ENCODE assay signal across 10 mouse cellular contexts in genomic region chr7:66101866-66102265, GRCm38 (mm10). TPM values are rescaled to one million over a fixed set of nuclear protein-coding genes. Genes with fewer than 3 reads are reported as not detected.
DNase-seq lines count a peak whose midpoint lies in the region; ATAC-seq and TF ChIP-seq lines count a peak whose summit lies in the region.
"Had no signal": no experiment of that assay in that cellular context is flagged by ENCODE, and none has a peak within 500 bp of the region (broad histone marks: within the 10 kb centered on the region; RNA-seq: fewer than 3 reads in every experiment).

No protein-coding gene starts in this region.

- intact Hi-C loops in gastrocnemius, adult 2 months (cut with DNase I): loop anchor here (1.0 to 10.0 kb wide), 3 partner anchors 198 to 563 kb away; no protein-coding TSS in a partner anchor
- intact Hi-C loops in gastrocnemius, postnatal 14 days (cut with DNase I; ENCODE audit: low total_unique reads): loop anchor here (2.0 to 5.0 kb wide), 2 partner anchors 197 to 295 kb away; no protein-coding TSS in a partner anchor

- no peaks in the 10 kb centered on the region for H3K36me3 ChIP-seq in midbrain, embryonic 14.5 days (ENCODE audit: control insufficient read depth, insufficient read depth, low read length)
- H3K36me3 ChIP-seq in midbrain, embryonic 13.5 days: no peaks in the 10 kb centered on the region
- H3K36me3 ChIP-seq in neural tube, embryonic 15.5 days: no peaks in the 10 kb centered on the region
- H3K36me3 ChIP-seq: heart, embryonic 15.5 days had no signal

- ATAC-seq in midbrain, embryonic 14.5 days (ENCODE audit: low FRiP score, low TSS enrichment): no peak
- ATAC-seq in midbrain, embryonic 13.5 days: no peak
- ATAC-seq in neural tube, embryonic 15.5 days (ENCODE audit: low FRiP score): no peak

- H3K9me3 ChIP-seq in midbrain, embryonic 14.5 days (ENCODE audit: control insufficient read depth, low read length): no peaks in the 10 kb centered on the region
- no peaks in the 10 kb centered on the region for H3K9me3 ChIP-seq in midbrain, embryonic 13.5 days
- no peaks in the 10 kb centered on the region for H3K9me3 ChIP-seq in neural tube, embryonic 15.5 days (replicated peaks)
- H3K9me3 ChIP-seq: heart, embryonic 15.5 days had no signal

- WGBS in midbrain, embryonic 14.5 days: 7% methylated on average over 4 of the region's 4 CpGs
- WGBS in midbrain, embryonic 13.5 days: 6% methylated on average over 4 of the region's 4 CpGs
- 4% methylated on average over 4 of the region's 4 CpGs for WGBS in neural tube, embryonic 15.5 days

- H3K9ac ChIP-seq in midbrain, embryonic 14.5 days (replicated peaks; ENCODE audit: low read length): no peak overlapping the region; the same call in 1 of the 2 replicates
- no peak overlapping the region for H3K9ac ChIP-seq in midbrain, embryonic 13.5 days (replicated peaks)
- no peak overlapping the region for H3K9ac ChIP-seq in neural tube, embryonic 15.5 days (replicated peaks)
- H3K9ac ChIP-seq: heart, embryonic 15.5 days had no signal

- no peak overlapping the region for H3K4me2 ChIP-seq in midbrain, embryonic 14.5 days (ENCODE audit: low read length)
- no peak overlapping the region for H3K4me2 ChIP-seq in midbrain, embryonic 13.5 days (replicated peaks)
- no peak overlapping the region for H3K4me2 ChIP-seq in neural tube, embryonic 15.5 days
- H3K4me2 ChIP-seq: heart, embryonic 15.5 days had no signal

- H3K27me3 ChIP-seq in midbrain, embryonic 14.5 days (ENCODE audit: control insufficient read depth, insufficient read depth, low read length): peaks cover 4% of the 10 kb centered on the region; the same call in 1 of the 2 replicates
- H3K27me3 ChIP-seq in midbrain, embryonic 13.5 days: peaks cover 2% of the 10 kb centered on the region; the same call in 1 of the 2 replicates
- peaks cover 2% of the 10 kb centered on the region; the same call in 1 of the 2 replicates for H3K27me3 ChIP-seq in neural tube, embryonic 15.5 days (replicated peaks)

- no peak overlapping the region for H3K27ac ChIP-seq in gastrocnemius, adult 2 months
- H3K27ac ChIP-seq in midbrain, embryonic 14.5 days (replicated peaks; ENCODE audit: low read depth, low read length): no peak overlapping the region
- no peak overlapping the region for H3K27ac ChIP-seq in midbrain, embryonic 13.5 days
- no peak overlapping the region for H3K27ac ChIP-seq in neural tube, embryonic 15.5 days (replicated peaks)
- H3K27ac ChIP-seq: heart, embryonic 15.5 days had no signal

- no peak overlapping the region for H3K4me3 ChIP-seq in gastrocnemius, adult 2 months
- no peak overlapping the region for H3K4me3 ChIP-seq in midbrain, embryonic 14.5 days (replicated peaks; ENCODE audit: low read depth, low read length)
- H3K4me3 ChIP-seq in midbrain, embryonic 13.5 days (replicated peaks): no peak overlapping the region
- no peak overlapping the region for H3K4me3 ChIP-seq in neural tube, embryonic 15.5 days (replicated peaks)
- H3K4me3 ChIP-seq: heart, embryonic 15.5 days had no signal

- H3K4me1 ChIP-seq in midbrain, embryonic 14.5 days (ENCODE audit: control insufficient read depth, insufficient read depth, low read length): no peaks in the 10 kb centered on the region
- no peaks in the 10 kb centered on the region for H3K4me1 ChIP-seq in midbrain, embryonic 13.5 days (replicated peaks)
- no peaks in the 10 kb centered on the region for H3K4me1 ChIP-seq in neural tube, embryonic 15.5 days

- DNase-seq in gastrocnemius, adult 2 months: no peak
- no peak for DNase-seq in gastrocnemius, postnatal 14 days
- DNase-seq in midbrain, embryonic 14.5 days: peak; percentile 85
- DNase-seq in embryo, embryonic 10 days (ENCODE audit: low spot score): peak; percentile 55
- peak; percentile 71 for DNase-seq in retina, postnatal 1 day
- DNase-seq in urinary bladder, postnatal 25 days (ENCODE audit: low spot score): no peak

- peak; percentile 79 for TF ChIP-seq CTCF in gastrocnemius, adult 2 months (IDR thresholded peaks at IDR 0.05)

RNA-seq across cellular contexts. Expression of gene Chsy1, which starts 7.4 kb away (rescaled TPM):
- 1 to 10 TPM; 4.1 to 4.2 TPM for total RNA-seq in gastrocnemius, adult 2 months (2021)
- total RNA-seq in gastrocnemius, postnatal 14 days (2021): 1 to 10 TPM; 6.9 to 7.6 TPM
- polyA plus RNA-seq in midbrain, embryonic 14.5 days (2014; fragmentation: Nextera tagmentation; extraction: Ambion mirVana): 14.0 and 16.0 TPM in 2 replicates
- 11.1 and 11.8 TPM in 2 replicates for polyA plus RNA-seq in midbrain, embryonic 13.5 days (2015; fragmentation: Nextera tagmentation; extraction: Ambion mirVana)
- polyA plus RNA-seq in neural tube, embryonic 15.5 days (2015; fragmentation: Nextera tagmentation; extraction: Ambion mirVana): 9.9 and 10.7 TPM in 2 replicates

RNA-seq across cellular contexts. Expression of gene Selenos, which starts 22.4 kb away (rescaled TPM):
- 10 to 100 TPM; 26.5 to 35.1 TPM for total RNA-seq in gastrocnemius, adult 2 months (2021)
- total RNA-seq in gastrocnemius, postnatal 14 days (2021): 10 to 100 TPM; 23.9 to 24.3 TPM
- polyA plus RNA-seq in midbrain, embryonic 14.5 days (2014; fragmentation: Nextera tagmentation; extraction: Ambion mirVana): 78.3 and 79.9 TPM in 2 replicates
- polyA plus RNA-seq in midbrain, embryonic 13.5 days (2015; fragmentation: Nextera tagmentation; extraction: Ambion mirVana): 79.1 and 82.7 TPM in 2 replicates
- polyA plus RNA-seq in neural tube, embryonic 15.5 days (2015; fragmentation: Nextera tagmentation; extraction: Ambion mirVana): 92.0 and 93.1 TPM in 2 replicates

RNA-seq across cellular contexts. Expression of gene Snrpa1, which starts 43.1 kb away (rescaled TPM):
- total RNA-seq in gastrocnemius, adult 2 months (2021): 10 to 100 TPM; 15.2 to 22.4 TPM
- total RNA-seq in gastrocnemius, postnatal 14 days (2021): 10 to 100 TPM; 17.3 to 17.9 TPM
- polyA plus RNA-seq in midbrain, embryonic 14.5 days (2014; fragmentation: Nextera tagmentation; extraction: Ambion mirVana): 144 and 154 TPM in 2 replicates
- 159 and 165 TPM in 2 replicates for polyA plus RNA-seq in midbrain, embryonic 13.5 days (2015; fragmentation: Nextera tagmentation; extraction: Ambion mirVana)
- polyA plus RNA-seq in neural tube, embryonic 15.5 days (2015; fragmentation: Nextera tagmentation; extraction: Ambion mirVana): 116 and 133 TPM in 2 replicates

RNA-seq across cellular contexts. Expression of gene Gm45213, which starts 58.5 kb away (rescaled TPM):
- total RNA-seq in gastrocnemius, adult 2 months (2021): not detected
- not detected for total RNA-seq in gastrocnemius, postnatal 14 days (2021)
- not detected in 2 replicates for polyA plus RNA-seq in midbrain, embryonic 14.5 days (2014; fragmentation: Nextera tagmentation; extraction: Ambion mirVana)
- not detected in 2 replicates for polyA plus RNA-seq in midbrain, embryonic 13.5 days (2015; fragmentation: Nextera tagmentation; extraction: Ambion mirVana)
- polyA plus RNA-seq in neural tube, embryonic 15.5 days (2015; fragmentation: Nextera tagmentation; extraction: Ambion mirVana): not detected in 2 replicates
- polyA plus RNA-seq: heart, embryonic 15.5 days; lung, embryonic 16.5 days had no signal

Comparison
In these comparisons a context has a peak if more than half of its experiments do, and no peak if none do; other contexts are left out.
1. DNase-seq: peak in midbrain, embryonic 14.5 days (single experiment), embryo, embryonic 10 days (single experiment) and retina, postnatal 1 day (single experiment); none in gastrocnemius, adult 2 months (single experiment), gastrocnemius, postnatal 14 days (single experiment) and urinary bladder, postnatal 25 days (single experiment).